Mouse (Mus musculus) layer of hippocampus, adult 18-20 months (tissue): ENCODE results near the gene Amn. TPM values are rescaled to one million over a fixed set of nuclear protein-coding genes. Genes with fewer than 3 reads are reported as not detected.

Experiments used
- DNase-seq, 2 experiments: peaks; one replicate each; pipeline ENCODE4 v3.0.0; 2022; ENCODE audit warnings: low spot score in 2 of 2
- total RNA-seq, 2 experiments: library from RNA; stranded (reverse); gene quantifications; 2 replicates each; pipeline ENCODE4 v1.2.3; 2021

The Amn gene
- total RNA-seq, 2 experiments from 2014 or later, result 3.3 to 4.6 TPM

DNA sequence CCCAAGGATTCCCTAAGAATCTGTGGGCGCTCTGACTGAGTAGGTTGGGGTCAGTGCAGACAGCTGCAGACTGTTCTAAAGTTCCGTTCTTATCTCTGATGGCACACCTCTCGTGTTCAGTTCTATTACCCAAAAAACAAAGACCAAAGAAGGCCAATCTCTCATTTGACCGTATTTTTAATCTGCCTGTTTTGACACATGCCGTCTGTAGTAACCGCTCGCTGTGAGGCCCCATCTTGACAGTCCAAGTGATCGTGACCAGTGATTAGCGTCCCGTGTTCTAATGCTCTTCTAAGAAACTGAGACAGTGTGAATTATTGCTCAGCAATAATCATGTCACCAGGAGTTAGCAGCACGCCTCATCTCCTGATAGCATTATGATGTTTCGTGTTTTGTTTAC is 4.3 kb upstream of the Amn start:
- no peak for DNase-seq

DNA sequence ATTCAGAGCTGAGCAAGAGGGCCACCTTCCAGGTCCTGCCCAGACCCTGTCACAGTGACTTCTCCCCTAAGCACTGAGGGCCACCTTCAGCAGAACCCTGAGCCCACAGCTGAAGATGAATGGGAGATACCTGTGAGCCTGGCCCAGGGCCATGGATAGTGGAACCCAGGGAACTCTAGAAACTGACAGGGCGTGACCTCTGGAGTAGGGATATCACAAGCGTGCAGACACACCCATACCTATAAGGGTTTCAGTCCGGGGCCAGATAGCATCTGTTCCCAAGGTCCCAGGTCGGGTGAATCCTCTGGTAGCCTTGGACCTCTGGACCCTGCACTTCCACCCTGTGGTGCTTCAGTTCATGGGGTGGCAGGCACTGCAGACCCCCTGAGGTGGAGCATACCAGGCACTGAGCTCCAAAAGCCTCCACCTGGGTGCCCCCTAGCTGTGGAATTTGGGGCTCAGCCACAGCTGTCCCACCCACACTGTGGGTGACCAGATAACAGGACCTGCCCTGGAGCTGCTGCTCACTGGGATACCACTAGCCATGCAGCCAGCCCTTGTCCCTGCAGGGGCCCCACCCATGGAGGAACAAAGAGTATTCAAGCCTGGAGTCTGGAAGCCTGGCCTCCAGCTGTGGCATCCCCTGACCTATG is 3.1 kb upstream of the Amn start:
- DNase-seq, result no peak

DNA sequence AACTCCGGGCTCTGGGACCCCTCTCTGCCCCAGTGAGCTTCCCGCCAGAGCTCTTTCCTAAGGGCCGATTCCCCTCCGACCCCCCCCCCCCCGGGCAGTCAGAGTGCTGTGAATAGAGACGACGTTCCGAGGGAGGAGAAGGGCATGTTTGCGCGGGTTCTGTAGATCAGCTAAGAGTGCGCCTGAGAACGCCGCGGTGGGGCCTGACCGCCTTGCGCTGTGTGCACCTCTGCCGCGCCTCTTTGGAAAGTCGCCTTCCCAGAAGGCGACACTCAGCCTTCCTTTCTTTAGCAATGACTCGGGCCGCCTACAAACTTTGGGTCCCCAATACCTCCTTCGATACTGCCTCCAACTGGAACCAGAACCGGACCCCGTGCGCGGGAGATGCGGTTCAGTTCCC is 511 bp downstream of the Amn start:
- DNase-seq, result no peak

DNA sequence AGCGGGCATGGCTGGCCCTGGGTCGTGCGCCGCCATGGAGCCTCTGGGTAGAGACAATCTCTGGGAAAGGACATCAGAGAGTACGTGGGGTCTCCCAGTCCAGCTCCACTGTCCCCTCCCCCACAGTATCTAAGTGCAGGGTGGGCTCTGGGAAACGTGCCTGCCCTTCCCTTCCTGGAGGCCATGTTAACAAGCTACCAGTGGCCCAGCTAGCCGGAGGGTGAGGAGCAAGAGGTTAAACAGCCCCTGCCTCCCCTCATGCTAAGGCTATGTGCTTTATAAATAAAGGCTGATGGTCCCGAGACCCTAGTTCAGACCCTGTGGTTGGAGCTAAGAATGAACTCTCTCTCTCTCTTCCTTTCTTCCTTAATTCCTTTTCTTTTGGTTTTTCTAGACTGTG is 1.1 kb downstream of the Amn start:
- no peak for DNase-seq

DNA sequence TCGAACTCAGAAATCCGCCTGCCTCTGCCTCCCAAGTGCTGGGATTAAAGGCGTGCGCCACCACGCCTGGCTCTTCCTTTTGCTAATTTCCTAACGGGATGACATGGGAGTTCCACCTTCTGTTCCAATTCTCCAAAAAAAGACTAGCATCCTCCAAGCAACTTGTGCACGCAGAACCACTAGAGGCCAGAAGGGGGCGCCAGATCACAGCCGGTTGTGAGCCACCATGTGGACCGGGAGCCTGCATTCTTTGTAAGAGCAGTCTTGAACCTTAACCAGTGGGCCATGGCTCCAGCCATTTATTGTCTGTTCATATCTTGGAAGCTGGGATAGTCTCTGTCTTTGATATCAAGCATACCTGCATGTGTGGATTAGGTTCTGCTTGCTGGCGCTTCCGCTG is 1.5 kb downstream of the Amn start:
- peak; percentile 74 to 92 for DNase-seq

DNA sequence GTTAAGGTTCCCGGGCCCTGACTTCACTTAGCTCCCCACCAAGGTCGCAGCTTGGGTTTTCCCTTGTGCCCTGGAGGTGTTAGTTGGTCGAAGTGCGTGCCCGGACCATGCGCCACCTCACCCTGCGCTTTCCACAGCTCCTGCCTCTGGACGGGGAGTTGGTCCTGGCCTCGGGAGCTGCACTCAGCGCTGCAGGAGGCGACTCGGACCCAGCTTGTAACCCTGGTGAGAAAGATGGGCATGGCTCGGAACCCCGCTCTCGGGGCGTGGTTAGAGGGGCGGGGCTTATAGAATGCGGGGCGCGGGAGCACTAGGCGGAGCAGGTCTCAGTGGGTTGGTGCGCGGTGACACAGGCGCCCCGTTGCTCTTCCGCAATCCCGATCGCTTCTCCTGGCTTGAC is 3.1 kb downstream of the Amn start:
- no peak for DNase-seq

DNA sequence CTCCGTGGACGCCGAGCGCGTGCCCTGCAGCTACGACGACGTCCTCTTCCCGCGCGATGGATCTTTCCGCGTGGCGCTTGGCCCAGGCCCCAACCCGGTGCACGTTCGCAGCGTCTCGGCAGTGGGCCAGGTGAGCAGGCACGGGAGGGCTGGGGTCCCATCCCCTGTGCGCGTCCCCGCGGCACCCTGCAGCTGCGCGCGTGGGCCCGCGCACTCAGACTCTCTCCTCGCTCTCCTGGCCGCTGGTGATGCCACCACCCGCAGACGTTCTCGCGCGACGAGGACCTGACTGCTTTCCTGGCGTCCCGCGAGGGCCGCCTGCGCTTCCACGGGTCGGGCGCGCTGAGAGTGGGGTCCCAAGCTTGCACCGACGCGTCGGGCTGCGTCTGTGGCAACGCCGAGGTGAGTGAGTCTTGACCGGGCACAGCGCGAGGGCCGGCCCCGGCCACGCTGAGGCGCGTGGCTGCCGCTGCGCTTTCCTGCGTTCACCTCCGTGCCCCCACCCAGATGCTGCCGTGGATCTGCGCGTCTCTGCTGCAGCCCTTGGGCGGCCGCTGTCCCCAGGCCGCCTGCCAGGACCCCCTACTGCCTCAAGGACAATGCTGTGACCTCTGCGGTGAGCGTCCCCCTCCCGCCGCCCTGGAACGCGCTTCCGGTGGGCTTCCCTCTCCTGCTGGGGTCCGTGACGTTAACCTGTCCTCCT is 3.7 kb downstream of the Amn start:
- no peak for DNase-seq

DNA sequence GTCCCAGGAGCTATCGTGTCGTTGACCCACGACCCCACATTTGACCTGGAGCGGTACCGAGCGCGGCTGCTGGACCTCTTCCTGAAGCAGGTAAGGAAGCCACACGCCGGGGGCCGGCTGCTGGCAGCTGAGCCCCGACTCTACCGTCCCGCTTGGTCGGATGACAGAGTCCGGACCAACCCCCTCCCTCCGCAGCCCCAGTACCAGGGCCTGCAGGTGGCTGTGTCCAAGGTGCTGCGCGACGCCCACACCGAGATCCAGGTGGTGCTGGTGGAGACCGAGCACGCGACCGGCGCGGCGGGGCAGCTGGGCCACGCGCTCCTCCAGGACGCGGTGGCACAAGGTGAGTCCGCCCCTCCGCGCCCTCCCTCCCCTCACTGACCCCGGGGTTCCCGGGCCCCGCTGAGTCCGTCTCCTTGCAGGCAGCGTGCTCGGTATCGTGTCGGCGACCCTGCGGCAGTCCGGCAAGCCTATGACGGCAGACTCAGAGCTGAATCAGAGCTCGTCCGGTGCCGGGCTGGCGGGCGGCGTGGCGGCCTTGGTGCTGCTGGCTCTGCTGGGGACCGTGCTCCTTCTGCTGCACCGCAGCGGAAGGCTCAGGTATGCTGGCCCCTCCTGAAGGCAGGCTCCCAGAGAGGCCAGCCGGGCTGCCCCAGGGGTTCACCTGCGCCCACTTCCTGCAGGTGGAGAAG is 4.4 kb downstream of the Amn start:
- DNase-seq, result no peak

DNA sequence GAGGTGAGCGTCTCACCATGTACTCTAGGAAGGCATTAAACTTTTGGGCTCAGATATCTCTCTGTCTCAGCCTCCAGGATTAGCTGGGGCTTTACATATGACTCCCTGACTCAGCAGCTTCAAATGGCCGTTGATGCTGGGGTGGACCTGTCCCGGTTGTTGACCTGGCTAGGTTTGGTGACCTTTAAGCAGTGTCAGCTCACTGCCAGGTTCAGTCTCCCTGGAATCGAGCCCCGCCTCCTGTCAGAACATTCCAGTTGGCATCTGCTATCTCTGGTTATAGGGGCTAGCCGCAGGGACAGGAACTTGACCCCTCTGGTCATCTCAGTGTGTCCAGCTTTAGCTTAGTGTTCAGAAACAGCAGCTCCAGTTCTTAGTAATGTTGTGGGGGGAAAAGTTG is 5.5 kb downstream of the Amn start:
- no peak for DNase-seq

DNA sequence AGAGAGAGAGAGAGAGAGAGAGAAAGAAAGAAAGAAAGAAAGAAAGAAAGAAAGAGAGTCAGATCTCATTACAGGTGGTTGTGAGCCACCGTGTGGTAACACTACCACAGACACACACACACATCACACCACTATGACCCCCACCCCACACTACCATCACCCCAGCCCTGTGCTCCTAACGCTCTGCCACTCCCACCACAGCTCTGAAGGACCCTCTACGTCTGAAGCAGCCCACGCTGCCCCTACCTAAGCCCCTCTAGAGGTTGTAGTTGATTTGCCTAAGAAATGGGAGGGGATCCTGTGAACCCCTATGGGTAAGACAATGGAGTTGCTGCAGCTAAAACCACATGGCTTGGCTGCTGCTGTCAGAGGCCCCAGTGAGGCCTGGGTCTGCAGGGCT is 12.7 kb downstream of the Amn start:
- no peak for DNase-seq

DNA sequence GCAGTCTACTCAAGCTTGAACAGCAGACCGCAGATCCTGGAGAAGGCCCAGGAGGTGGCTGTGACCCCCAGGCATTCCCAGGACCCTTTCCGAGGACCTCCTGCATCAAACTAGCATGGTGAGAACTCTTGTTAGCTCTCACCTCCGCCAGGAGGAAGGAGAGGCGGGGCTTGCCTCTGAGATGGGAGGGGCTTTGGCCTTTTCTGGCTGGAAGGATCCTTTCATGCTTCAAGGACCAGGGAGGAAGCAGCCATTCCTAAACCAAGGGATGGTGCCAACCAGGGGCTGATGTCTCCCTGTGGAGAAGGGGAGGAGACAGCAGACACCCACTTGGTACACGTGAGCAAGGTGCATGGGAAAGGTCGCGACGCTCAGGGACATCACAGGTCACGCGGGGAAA is 13.6 kb downstream of the Amn start:
- DNase-seq, result no peak

DNA sequence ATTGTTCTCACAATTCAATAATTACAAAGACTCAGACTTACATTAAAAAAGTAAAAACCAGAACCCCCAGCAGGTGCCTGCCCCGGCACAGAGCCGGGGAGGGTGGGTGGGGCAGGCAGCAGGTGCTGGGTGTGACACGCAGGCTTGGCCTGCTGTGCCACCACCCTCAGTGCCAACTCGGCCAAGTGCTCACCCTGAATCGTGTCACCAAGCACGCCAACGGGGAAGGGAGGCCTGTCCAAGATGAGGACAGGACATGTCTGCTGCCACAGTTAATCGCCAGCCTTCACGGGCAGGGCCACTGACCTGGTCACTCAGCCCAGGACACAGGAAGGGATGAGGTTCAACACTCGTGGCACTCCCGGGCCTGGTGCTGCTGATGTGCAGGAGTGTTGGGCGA is 22.1 kb downstream of the Amn start:
- no peak for DNase-seq

DNA sequence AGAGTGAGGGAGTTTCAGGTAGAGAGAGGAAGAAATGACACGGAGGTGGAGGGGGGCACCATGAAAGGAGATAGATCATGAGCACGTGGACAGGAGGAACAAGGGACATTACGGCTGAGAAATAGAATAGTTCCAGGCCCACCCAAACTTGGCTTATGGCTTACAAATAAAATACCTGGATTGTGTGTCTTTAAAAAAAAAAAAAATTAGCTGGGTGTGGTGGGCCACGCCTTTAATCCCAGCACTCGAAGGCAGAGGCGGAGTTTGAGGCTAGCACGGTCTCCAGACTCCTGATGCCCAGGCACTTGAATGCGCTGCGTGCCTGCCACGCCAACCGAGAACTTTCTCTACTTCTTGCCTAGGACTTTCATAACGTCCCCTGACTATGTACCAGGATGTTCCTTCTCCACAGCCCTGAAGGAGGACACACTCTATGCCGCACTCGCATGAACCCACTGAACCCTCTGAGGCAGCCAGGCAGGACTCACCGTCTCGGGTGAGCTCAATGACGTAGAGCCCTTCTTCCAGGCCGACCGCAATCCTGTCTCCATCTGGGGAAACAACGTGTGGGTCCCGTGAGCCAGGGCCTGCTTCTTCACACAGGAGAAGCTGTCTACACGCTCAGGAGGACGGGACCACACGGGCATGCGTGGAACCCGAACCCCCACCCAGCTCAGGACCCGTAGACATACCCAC is 30.6 kb downstream of the Amn start:
- DNase-seq, result no peak

DNA sequence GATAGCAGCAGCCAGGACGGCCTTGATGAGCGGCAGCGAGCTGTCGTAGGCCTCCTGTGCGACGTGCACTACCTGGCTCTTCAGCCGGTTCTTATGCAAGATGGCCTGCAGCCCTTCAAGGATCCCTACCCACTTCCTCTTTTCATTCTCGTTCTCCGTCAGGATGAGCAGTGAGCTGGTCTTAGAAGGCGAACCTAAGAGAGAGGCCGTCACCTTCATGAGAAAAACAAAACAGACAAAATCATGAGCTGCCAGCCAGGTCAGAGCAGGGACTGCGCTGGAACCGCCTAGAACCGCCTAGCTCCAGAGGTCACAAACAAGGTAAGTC is 31.1 kb downstream of the Amn start:
- DNase-seq, result no peak

DNA sequence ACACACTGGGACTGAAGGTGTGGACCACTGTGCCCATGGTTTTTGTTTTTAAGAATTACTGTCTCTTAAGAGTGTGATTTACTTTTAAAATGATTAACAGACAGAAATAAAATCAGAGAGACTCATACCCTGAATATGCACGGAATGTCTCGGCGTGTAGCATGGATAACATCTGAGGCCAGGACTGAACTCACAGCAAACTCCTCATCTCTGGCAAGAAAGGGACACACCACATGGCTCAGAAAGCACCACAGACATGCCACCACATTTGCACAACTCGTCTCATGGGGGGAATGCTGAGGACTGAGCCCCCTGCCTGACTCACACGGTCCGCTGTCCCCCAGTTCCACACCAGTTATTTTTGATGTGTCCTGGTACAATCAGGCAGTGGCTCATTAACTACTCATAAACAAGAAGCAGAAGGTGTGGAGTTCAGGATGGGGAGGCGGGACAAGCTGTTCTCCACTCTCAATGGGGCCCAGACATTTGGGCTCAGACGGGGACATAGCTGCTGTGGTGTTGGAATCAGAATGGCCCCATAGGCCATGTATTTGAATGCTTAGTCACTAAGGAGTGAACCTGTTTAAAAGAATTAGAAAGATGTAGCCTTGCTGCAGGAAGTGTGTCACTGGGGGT is 32.9 kb downstream of the Amn start:
- peak in 1 of 2 experiments; percentile 64 for DNase-seq

DNA sequence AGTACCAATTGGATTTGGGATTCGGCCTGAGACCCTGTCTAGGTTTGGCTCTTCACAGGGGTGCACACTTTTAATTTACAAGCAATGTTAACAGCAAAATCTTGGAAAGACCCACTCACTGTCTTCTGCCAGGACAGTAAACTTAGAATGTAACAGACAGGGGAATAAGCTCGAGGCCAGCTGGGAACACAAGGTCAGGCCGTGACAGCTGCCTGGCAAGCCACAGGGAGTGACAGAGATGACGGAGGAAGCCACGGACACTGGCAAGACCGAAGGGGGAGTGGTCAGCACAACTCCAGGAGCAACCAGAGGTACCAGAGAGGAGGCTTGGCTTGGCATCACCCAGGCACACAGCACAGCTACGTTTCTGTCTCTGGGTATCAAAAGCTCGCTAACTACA is 35.9 kb downstream of the Amn start:
- no peak for DNase-seq

DNA sequence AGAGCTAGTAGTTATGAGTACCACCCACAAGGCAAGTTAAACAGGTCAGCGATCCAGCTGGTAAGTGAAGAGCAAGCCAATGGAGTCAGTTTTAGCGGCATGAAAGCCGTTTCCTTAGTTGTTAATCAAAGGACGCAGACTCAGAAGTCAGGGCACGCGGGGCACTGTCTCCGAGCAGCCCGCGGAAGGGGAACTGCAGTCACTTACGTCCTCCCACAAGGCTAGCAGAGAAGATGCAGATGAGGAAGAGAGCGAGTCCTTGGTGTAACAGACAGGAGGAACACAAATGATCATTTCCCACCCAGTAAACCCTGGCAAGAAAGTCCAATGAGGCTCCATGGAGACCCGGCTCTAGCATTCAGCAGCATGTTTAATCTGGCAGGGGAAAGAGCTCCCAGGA is 38.4 kb downstream of the Amn start:
- DNase-seq, result no peak

DNA sequence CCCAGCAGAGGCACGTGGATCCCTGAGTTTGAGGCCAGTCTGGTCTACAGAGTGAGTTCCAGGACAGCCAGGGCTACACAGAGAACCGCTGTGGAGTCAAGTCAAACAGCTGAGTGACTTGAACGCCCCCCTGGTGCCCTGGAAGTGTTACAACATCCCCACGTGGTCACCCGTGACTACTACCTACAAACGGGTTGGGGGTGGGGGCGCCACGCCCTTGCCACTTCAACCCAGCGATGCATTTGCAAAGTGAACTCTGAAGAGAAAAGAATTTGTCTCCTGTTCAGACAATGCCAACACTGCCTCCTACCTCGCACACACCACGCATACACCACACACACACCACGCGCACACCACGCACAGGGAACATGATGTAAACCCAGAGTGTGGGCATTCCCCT is 39.0 kb downstream of the Amn start:
- DNase-seq, result no peak

DNA sequence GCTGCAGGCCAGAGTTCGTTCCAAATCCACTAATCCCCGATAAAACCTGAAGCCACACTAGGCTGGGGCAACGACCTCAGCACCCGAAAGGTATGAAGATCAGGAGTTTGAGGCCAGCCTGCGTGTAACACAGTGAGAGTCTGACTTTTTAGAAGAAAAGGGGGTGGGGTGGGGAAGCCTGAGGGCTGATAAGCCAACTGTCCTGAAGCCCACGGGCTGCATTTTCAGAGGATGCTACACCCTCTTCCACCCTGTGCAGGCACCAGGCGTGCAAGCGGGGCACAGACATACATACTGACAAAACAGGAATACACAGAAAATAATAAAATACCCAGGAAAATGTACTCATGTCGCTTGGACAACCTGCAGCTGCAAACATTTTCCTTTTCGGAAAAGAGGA is 40.9 kb downstream of the Amn start:
- no peak for DNase-seq

DNA sequence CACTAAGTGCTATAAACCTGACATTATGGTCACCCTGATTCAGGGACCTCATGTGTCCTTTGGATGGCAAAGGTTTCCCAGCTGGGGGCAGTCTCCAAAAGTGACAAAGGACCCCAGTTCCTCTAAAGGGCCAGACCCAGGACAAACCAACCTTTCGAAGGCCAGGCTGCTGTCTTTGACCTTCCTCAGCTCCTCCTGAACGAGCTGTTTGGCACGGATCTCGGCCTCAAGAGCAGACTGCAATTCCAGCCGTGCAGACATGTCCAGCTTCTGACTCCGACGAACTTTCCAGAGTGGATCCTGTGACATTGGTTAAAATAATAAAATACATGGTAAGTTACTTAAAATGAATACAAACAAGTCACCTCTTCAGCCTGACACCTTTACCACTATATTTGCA is 43.4 kb downstream of the Amn start:
- no peak for DNase-seq

DNA sequence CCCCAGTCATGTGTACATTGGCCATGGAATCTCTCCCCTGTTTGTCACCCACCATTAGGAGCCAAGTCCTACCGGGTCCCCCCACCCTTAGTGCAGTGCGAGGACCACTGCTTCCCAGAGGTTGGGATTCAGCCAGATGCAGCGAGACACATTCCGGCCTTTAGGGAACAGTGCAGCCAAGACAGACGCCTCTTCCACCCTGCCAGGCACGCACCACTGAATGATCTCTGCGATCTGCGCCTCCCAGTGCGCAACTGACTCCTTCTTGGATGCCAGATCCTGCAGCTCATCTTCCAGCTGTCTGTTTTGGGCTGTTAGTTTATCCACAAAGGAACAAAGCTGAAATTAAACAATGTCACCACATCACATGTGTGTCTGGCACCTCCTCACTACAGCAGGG is 46.8 kb downstream of the Amn start:
- DNase-seq, result peak in 1 of 2 experiments; percentile 30

DNA sequence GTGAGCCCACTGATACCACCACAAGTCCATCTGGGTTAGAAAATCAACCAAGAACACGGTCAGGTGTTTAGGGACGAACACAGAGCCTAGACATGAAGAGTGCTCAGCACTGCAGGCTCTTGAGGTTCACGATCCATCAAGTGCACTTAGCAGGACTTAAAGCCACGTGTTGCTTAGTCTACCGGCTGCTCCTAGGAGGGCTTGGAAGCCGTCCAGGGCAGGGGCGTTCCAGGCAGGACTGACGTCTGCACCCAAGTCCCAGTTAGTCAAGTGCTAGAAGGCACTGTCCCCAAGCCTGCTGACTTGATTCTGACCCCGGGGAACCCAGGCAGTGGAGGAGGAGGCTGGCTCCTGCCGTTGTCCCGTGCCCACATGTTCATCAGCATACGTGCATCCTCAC is 49.7 kb downstream of the Amn start:
- DNase-seq, result no peak
